Mouse (Mus musculus): ENCODE results near the gene Dhdds.

DNA sequence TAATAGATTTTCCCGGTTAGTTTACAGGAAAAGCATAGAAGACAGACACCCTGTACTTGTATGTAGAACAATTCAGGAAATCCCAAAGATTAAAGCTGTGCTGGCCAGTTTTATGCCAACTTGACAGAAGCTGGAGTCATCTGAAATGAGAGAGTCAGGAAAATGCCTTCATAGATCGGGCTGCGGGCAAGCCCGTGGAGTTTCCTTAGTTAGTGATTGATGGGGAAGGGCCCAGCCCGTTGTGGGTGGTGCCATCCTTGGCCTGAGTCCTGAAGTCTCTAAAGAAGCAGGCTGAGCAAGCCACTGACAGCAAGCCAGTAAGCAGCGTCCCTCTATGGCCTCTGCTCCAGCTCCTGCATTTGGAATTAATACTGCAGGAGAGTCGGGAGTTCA, 71.4 kb downstream of the Dhdds start:
- TF ChIP-seq CTCF (conservative IDR thresholded peaks at IDR 0.05; ENCODE audit: low read length) (no peak), NANOG (IDR thresholded peaks at IDR 0.05; ENCODE audit: borderline replicate concordance, low read length) (no peak), POU5F1 (IDR thresholded peaks at IDR 0.05; ENCODE audit: borderline replicate concordance, low read length) (no peak)

Measured in E14TG2a.4 (cell line).